Mouse (Mus musculus): Measurements from ENCODE around the gene Cldn11. TPM values are rescaled to one million over a fixed set of nuclear protein-coding genes. Genes with fewer than 3 reads are reported as not detected.

The Cldn11 gene
- polyA plus RNA-seq (2012; rRNA removed) = 18.7 and 20.2 TPM in 2 replicates

GRCm38 (mm10) chr3:31149706-31150105 lies at the start of gene Cldn11:
Gene Cldn11, plus strand, starts transcription at chr3:31149920.

Other genes starting within 250 kb of the Cldn11 start
- 32.9 and 44.5 TPM in 2 replicates for gene Phc3, start 180.5 kb upstream of the Cldn11 start, polyA plus RNA-seq (2012; rRNA removed)
- 21.1 and 24.2 TPM in 2 replicates for gene Prkci, start 154.2 kb upstream of the Cldn11 start, polyA plus RNA-seq (2012; rRNA removed)
- gene Skil, start 54.9 kb upstream of the Cldn11 start, polyA plus RNA-seq (2012; rRNA removed) = 4.0 and 7.3 TPM in 2 replicates
- gene Slc7a14, start 160.5 kb downstream of the Cldn11 start, polyA plus RNA-seq (2012; rRNA removed) = not detected in 2 replicates